Mouse (Mus musculus): Measurements from ENCODE around the gene Clip4. TPM values are rescaled to one million over a fixed set of nuclear protein-coding genes. Genes with fewer than 3 reads are reported as not detected.
"Not testable (repeated sequence)": the region's sequence is repeated elsewhere in the genome, so short reads cannot be mapped to it uniquely, and the experiment has no call there.

Clip4 gene
- 1 to 10 TPM in 2 of 26 experiments, not detected in 24; 1.1 to 2.5 TPM for total RNA-seq (2018; cell fraction: chromatin; rRNA removed)
- total RNA-seq (2018; cell fraction: cytosol; rRNA removed), result not detected
- total RNA-seq (2018; cell fraction: nucleus; rRNA removed), result under 1 TPM in 1 of 26 experiments, not detected in 25; 0.75 TPM
- not detected in 3 replicates for polyA plus RNA-seq (2018)

- H3K4me3 ChIP-seq (ENCODE audit: inconsistent target); H3K27ac ChIP-seq; H3K36me3 ChIP-seq (ENCODE audit: inconsistent target); H3K79me2 ChIP-seq (ENCODE audit: inconsistent target): not testable (repeated sequence)
- 86% methylated on average over 1 of the region's 1 CpGs for WGBS (ENCODE audit: missing documents)
Measured at GRCm38 (mm10) chr17:71768173-71768572, at the start of gene Clip4. Clip4 (plus strand) TSS chr17:71768473.

- Histone ChIP-seq H3K79me2 (ENCODE audit: inconsistent target) (no peaks in the 10 kb centered on the region), H3K36me3 (ENCODE audit: inconsistent target) (no peaks in the 10 kb centered on the region), H3K27ac (no peak overlapping the region), H3K4me3 (ENCODE audit: inconsistent target) (no peak overlapping the region)
Measured at GRCm38 (mm10) chr17:71720434-71720833, 47.8 kb upstream of the Clip4 start.

GRCm38 (mm10) chr17:71721019-71721418 lies 47.3 kb upstream of the Clip4 start:
- H3K36me3 ChIP-seq (ENCODE audit: inconsistent target), result no peaks in the 10 kb centered on the region
- no peak overlapping the region for H3K27ac ChIP-seq
- WGBS (ENCODE audit: missing documents), result 74% methylated on average over 3 of the region's 3 CpGs
- H3K79me2 ChIP-seq (ENCODE audit: inconsistent target), result no peaks in the 10 kb centered on the region
- no peak overlapping the region for H3K4me3 ChIP-seq (ENCODE audit: inconsistent target)

- Histone ChIP-seq H3K27ac (no peak overlapping the region), H3K36me3 (ENCODE audit: inconsistent target) (no peaks in the 10 kb centered on the region), H3K79me2 (ENCODE audit: inconsistent target) (no peaks in the 10 kb centered on the region), H3K4me3 (ENCODE audit: inconsistent target) (no peak overlapping the region)
- 78% methylated on average over 2 of the region's 2 CpGs for WGBS (ENCODE audit: missing documents)
Measured at GRCm38 (mm10) chr17:71730655-71731054, 37.6 kb upstream of the Clip4 start.

GRCm38 (mm10) chr17:71736442-71736841 lies 31.8 kb upstream of the Clip4 start:
- 81% methylated on average over 3 of the region's 3 CpGs for WGBS (ENCODE audit: missing documents)
- Histone ChIP-seq H3K79me2 (ENCODE audit: inconsistent target) (no peaks in the 10 kb centered on the region), H3K4me3 (ENCODE audit: inconsistent target) (no peak overlapping the region), H3K36me3 (ENCODE audit: inconsistent target) (no peaks in the 10 kb centered on the region), H3K27ac (no peak overlapping the region)

GRCm38 (mm10) chr17:71742156-71742555 lies 26.1 kb upstream of the Clip4 start:
- H3K36me3 ChIP-seq (ENCODE audit: inconsistent target), result no peaks in the 10 kb centered on the region
- no peaks in the 10 kb centered on the region for H3K79me2 ChIP-seq (ENCODE audit: inconsistent target)
- no peak overlapping the region for H3K4me3 ChIP-seq (ENCODE audit: inconsistent target)
- H3K27ac ChIP-seq, result no peak overlapping the region
- WGBS (ENCODE audit: missing documents), result 100% methylated on average over 3 of the region's 3 CpGs

GRCm38 (mm10) chr17:71742935-71743334 lies 25.3 kb upstream of the Clip4 start:
- no peaks in the 10 kb centered on the region for H3K36me3 ChIP-seq (ENCODE audit: inconsistent target)
- 84% methylated on average over 5 of the region's 5 CpGs for WGBS (ENCODE audit: missing documents)
- no peak overlapping the region for H3K4me3 ChIP-seq (ENCODE audit: inconsistent target)
- H3K27ac ChIP-seq, result no peak overlapping the region
- H3K79me2 ChIP-seq (ENCODE audit: inconsistent target), result no peaks in the 10 kb centered on the region

- H3K27ac ChIP-seq, result no peak overlapping the region
- no peaks in the 10 kb centered on the region for H3K36me3 ChIP-seq (ENCODE audit: inconsistent target)
- WGBS (ENCODE audit: missing documents), result 82% methylated on average over 9 of the region's 9 CpGs
- no peak overlapping the region for H3K4me3 ChIP-seq (ENCODE audit: inconsistent target)
- H3K79me2 ChIP-seq (ENCODE audit: inconsistent target), result no peaks in the 10 kb centered on the region
Measured at GRCm38 (mm10) chr17:71746114-71746513, 22.2 kb upstream of the Clip4 start.

- Histone ChIP-seq H3K36me3 (ENCODE audit: inconsistent target) (no peaks in the 10 kb centered on the region), H3K79me2 (ENCODE audit: inconsistent target) (no peaks in the 10 kb centered on the region), H3K27ac (no peak overlapping the region), H3K4me3 (ENCODE audit: inconsistent target) (no peak overlapping the region)
- 90% methylated on average over 8 of the region's 8 CpGs for whole genome bisulfite sequencing (ENCODE audit: missing documents)
Measured at GRCm38 (mm10) chr17:71747561-71747960, 20.7 kb upstream of the Clip4 start.

- Histone ChIP-seq H3K36me3 (ENCODE audit: inconsistent target) (no peaks in the 10 kb centered on the region), H3K79me2 (ENCODE audit: inconsistent target) (no peaks in the 10 kb centered on the region), H3K27ac (no peak overlapping the region), H3K4me3 (ENCODE audit: inconsistent target) (no peak overlapping the region)
- WGBS (ENCODE audit: missing documents), result 82% methylated on average over 8 of the region's 9 CpGs
Measured at GRCm38 (mm10) chr17:71749616-71750168, 18.6 kb upstream of the Clip4 start.

GRCm38 (mm10) chr17:71752831-71753230 lies 15.4 kb upstream of the Clip4 start, which contains the start of gene Pcare:
Pcare (minus strand) TSS chr17:71752894.
- WGBS (ENCODE audit: missing documents), result 93% methylated on average over 10 of the region's 10 CpGs

GRCm38 (mm10) chr17:71760536-71760935 lies 7.7 kb upstream of the Clip4 start:
- H3K4me3 ChIP-seq (ENCODE audit: inconsistent target), result no peak overlapping the region
- no peak overlapping the region for H3K27ac ChIP-seq
- no peaks in the 10 kb centered on the region for H3K79me2 ChIP-seq (ENCODE audit: inconsistent target)
- H3K36me3 ChIP-seq (ENCODE audit: inconsistent target), result no peaks in the 10 kb centered on the region
- 95% methylated on average over 7 of the region's 7 CpGs for WGBS (ENCODE audit: missing documents)

More at GRCm38 (mm10) chr17:71752831-71753230, 15.4 kb upstream of the Clip4 start, which contains the start of gene Pcare:
- Histone ChIP-seq H3K36me3 (ENCODE audit: inconsistent target) (no peaks in the 10 kb centered on the region), H3K79me2 (ENCODE audit: inconsistent target) (no peaks in the 10 kb centered on the region), H3K4me3 (ENCODE audit: inconsistent target) (no peak within 1 kb of the TSS), H3K27ac (no peak within 1 kb of the TSS)

GRCm38 (mm10) chr17:71769564-71769963 lies 1.3 kb downstream of the Clip4 start:
- Histone ChIP-seq H3K27ac (no peak overlapping the region), H3K36me3 (ENCODE audit: inconsistent target) (no peaks in the 10 kb centered on the region), H3K4me3 (ENCODE audit: inconsistent target) (no peak overlapping the region), H3K79me2 (ENCODE audit: inconsistent target) (no peaks in the 10 kb centered on the region)
- WGBS (ENCODE audit: missing documents), result 69% methylated on average over 6 of the region's 6 CpGs

- WGBS (ENCODE audit: missing documents), result 79% methylated on average over 3 of the region's 3 CpGs
Measured at GRCm38 (mm10) chr17:71770696-71771095, 2.4 kb downstream of the Clip4 start.

GRCm38 (mm10) chr17:71774173-71774572 lies 5.9 kb downstream of the Clip4 start:
- no peaks in the 10 kb centered on the region for H3K36me3 ChIP-seq (ENCODE audit: inconsistent target)
- H3K4me3 ChIP-seq (ENCODE audit: inconsistent target), result no peak overlapping the region
- no peak overlapping the region for H3K27ac ChIP-seq
- no peaks in the 10 kb centered on the region for H3K79me2 ChIP-seq (ENCODE audit: inconsistent target)
- 86% methylated on average over 4 of the region's 4 CpGs for WGBS (ENCODE audit: missing documents)

More at GRCm38 (mm10) chr17:71770696-71771095, 2.4 kb downstream of the Clip4 start:
- H3K27ac ChIP-seq, result no peak overlapping the region
- no peak overlapping the region for H3K4me3 ChIP-seq (ENCODE audit: inconsistent target)
- no peaks in the 10 kb centered on the region for H3K36me3 ChIP-seq (ENCODE audit: inconsistent target)
- H3K79me2 ChIP-seq (ENCODE audit: inconsistent target), result no peaks in the 10 kb centered on the region

- H3K4me3 ChIP-seq (ENCODE audit: inconsistent target), result no peak overlapping the region
- no peak overlapping the region for H3K27ac ChIP-seq
- 67% methylated on average over 4 of the region's 4 CpGs for WGBS (ENCODE audit: missing documents)
- H3K36me3 ChIP-seq (ENCODE audit: inconsistent target), result no peaks in the 10 kb centered on the region
- no peaks in the 10 kb centered on the region for H3K79me2 ChIP-seq (ENCODE audit: inconsistent target)
Measured at GRCm38 (mm10) chr17:71775279-71775678, 7.0 kb downstream of the Clip4 start.

Measured in macrophage (primary cell).